Mouse (Mus musculus) thymus, postnatal 0 days (tissue): ENCODE measurements around the gene Cox7c. TPM values are rescaled to one million over a fixed set of nuclear protein-coding genes. Genes with fewer than 3 reads are reported as not detected.
"Not testable (repeated sequence)": the region's sequence is repeated elsewhere in the genome, so short reads cannot be mapped to it uniquely, and the experiment has no call there.

Experiments
- DNase-seq: peaks from one replicate; pipeline ENCODE4 v3.0.0-alpha.2; 2015; ENCODE audit warnings: low spot score
- polyA plus RNA-seq: library from polyadenylated mRNA; unstranded; fragments of >200 nt; fragmentation: Nextera tagmentation; extraction: Ambion mirVana; gene quantifications from 2 replicates; pipeline ENCODE4 v1.2.1, GENCODE M21; 2015

Gene Cox7c
- 930 and 936 TPM in 2 replicates for polyA plus RNA-seq

GRCm38 (mm10) chr13:86046254-86046951 lies at the start of gene Cox7c:
Cox7c (minus strand) TSS chr13:86046904.
- peak; percentile 92 for DNase-seq

- no peak for DNase-seq
Observed at GRCm38 (mm10) chr13:86068011-86068724, 21.5 kb upstream of the Cox7c start.

- no peak for DNase-seq
Observed at GRCm38 (mm10) chr13:86067508-86067907, 20.8 kb upstream of the Cox7c start.

GRCm38 (mm10) chr13:86054091-86054490 lies 7.4 kb upstream of the Cox7c start:
- DNase-seq, result not testable (repeated sequence)

GRCm38 (mm10) chr13:86004907-86005675 lies 41.6 kb downstream of the Cox7c start:
- DNase-seq, result no peak
